Mouse (Mus musculus) mouse trophoblast stem cell (cell line): Measurements from ENCODE around the gene Gm10320.

Source experiments
- in situ Hi-C, 2 experiments: fragments of 300-500 bp; cut with MseI, MboI; formaldehyde crosslinking; loops; 2 replicates in 1 of 2; 3 replicates in 1 of 2; pipeline ENCODE4 v1.15.1; 2025

Gm10320 gene

DNA sequence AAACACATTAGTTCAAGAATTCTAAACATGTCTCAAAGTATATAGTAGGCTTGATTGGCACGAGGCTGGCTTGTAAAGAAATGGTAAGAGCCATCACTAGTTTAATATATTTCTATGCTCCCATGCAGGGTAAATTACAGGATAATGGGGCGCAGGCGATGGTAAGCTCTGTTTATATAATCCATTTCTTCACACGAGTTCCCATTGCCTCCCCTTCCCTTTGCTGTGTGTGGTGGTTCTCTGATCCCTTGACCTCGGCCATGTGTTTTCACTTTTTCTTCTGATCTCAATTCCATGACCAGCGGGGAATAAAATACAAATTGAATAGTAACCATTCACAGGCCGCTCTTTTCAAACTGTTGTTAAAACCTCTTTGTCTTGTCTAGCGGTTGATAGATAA, 11.8 kb upstream of the Gm10320 start:
- in situ Hi-C loops, result no loop called here

GRCm38 (mm10) chr13:98502813-98503341, 11.1 kb upstream of the Gm10320 start:
- in situ Hi-C loops, result no loop called here

- in situ Hi-C loops, result no loop called here
These were observed 10.5 kb upstream of the Gm10320 start for GRCm38 (mm10) chr13:98502236-98502812.

DNA sequence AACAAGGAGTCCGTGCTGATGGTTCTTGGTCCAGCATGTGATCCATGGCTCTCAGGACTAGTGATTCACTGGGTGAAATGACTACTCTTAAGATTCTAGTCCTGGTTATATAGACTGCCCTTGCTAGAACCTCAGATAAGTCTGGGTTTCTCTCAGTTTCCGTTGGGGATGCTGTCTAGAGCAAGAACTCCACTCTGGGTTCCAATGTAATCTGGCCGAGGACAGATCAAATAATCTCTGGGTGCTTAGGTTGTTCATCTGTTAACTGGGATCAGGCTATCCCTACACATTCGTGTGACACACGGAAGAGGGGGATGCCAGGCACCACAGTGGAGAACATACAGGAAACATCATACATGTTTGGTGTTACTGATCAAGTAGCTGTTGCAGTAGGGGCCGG, 9.5 kb upstream of the Gm10320 start:
- in situ Hi-C loops, result no loop called here

DNA sequence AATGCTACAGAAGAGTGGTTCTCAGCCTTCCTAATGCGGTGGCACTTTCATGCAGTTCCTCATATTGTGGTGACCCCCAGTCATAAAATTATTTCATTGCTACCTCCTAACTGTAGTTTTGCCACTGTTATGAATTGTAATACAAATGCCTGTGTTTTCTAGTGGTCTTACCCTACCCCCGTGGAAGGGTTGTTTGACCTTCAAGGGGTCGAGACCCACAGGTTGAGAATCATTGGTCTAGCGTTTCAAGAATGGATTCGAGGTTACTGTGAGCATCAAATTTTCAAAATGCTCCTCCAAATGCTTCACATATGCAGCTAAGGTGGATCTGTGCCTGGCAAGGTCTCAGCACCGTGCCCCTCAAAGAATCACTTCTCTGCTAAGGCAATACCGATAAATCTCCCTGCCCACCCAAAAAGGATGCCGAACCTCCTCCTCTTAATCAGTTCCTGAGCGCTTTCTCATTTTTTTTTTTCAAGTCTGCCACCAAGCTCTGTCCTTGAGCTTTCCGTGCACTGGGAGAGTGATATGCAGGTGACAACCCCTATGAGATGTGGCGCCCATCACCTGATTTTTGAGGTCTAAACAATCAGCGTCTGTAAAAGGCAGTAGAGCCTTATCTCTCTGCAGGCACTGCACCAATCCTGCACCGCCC, 8.8 kb upstream of the Gm10320 start:
- in situ Hi-C loops, result no loop called here

DNA sequence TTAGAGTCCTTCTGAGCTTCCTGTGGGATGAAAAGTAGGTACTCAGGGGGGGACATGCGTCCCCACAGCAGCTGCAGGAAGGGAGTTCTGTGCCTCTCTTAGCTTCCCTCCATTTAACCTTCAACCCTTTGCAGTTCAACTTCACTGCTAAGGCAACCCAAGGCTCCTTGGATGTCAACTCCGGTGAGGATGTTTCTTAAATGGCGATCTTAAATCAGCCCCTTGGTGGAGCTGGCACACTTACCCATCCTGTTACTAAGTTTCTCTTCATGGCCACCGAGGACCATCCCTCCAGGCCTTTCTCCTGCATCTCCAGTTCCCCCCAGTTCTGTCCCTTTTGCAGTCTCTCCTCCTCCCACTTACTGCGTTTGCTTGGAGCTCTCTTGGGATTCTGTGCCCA, 6.8 kb upstream of the Gm10320 start:
- in situ Hi-C loops, result no loop called here

GRCm38 (mm10) chr13:98498080-98498479, 6.3 kb upstream of the Gm10320 start:
- in situ Hi-C loops, result no loop called here

DNA sequence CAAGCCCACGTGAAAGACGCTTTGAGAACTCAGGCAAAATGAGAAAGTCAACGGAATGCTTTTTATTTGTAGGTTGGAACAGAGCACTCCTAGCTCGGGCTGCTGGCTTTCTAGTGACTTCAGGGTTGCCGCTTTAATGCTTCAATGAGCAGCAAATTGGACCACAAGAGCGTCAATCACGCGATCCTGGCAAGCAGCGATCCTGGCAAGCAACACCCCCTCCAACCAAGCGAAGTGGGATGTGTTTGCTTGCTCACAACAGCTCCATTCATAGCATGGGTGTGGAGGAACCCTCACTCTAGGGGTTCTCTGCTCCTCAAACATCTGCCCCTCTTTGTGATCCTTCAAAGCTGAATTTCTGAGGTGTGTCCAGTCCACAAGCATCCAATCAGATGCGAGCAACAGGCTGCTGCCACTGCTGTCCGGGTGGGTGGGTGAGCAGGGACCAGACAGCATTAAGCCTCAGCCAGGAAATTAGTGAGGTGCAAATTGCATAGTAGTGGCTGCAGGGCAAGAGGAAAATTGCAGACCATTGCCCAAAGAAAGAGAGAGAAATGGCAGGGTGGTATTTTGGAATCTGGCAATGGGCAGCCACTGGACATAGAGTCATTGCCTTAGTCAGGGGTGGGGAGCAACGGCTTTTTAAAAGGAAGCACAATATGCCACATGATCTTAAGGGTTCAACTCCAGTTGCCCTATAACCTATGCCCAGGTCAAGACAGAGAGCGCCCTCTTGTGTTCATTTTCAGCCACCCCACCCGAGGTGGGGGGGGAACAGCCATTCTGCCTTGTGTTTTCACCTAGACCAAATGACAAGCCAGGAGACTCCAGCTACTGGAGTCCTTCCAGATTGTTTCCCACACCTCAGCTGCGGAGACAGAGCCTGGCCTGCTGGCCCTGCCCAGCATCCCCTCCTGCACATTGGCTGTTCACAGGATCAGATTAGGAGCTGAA, 5.4 kb upstream of the Gm10320 start:
- in situ Hi-C loops, result no loop called here

DNA sequence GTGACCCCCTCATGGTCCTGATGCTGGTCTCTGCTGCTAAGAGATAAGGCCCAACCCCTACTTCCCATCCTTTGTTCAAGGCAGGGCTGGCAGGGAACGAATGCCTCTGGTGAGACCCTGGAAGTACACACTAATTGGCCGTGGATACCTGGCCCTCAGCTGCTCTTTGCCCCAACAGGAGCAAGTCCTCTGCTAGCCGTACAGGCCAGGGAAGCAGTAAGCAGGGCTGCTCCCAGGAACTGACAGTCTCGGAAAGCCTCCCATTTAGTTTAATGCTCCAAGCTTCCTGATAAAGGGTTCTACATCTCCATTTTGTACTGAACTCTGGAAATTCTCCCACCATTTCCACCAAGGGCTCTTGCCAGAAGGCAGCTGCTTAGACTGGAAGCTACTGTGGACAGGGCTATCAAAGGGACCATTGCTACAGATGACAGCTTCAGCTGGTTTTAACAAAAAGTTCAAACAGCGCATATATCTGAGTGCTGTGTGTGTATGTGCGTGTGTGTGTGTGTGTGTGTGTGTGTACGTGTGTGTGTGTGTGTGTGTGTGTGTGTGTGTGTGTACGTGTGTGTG, 2.8 kb upstream of the Gm10320 start:
- in situ Hi-C loops, result no loop called here

- in situ Hi-C loops, result no loop called here
These were observed 911 bp upstream of the Gm10320 start for GRCm38 (mm10) chr13:98492569-98493255.

DNA sequence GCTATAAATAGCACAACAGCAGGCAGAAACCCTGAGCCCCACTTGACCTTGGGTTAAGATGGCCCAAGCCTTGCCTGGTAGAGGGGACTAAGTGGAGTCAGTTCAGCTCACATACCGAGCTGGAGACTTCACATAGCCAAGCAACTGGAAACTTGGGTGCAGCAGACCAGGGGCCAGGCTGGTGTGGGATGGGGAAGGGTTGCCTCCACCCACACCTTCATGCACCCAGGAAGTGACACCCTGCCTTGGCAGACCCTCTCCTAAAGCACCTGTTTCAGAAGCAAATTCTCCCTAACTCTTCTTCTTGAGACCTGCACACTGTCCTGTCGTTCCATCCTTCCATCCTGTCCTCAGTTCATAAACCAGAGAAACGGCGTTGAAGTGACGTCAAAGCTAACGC, 5.1 kb downstream of the Gm10320 start:
- in situ Hi-C loops, result no loop called here

- in situ Hi-C loops, result no loop called here
These were observed 5.6 kb downstream of the Gm10320 start for GRCm38 (mm10) chr13:98486161-98486560.

- in situ Hi-C loops, result no loop called here
These were observed 6.4 kb downstream of the Gm10320 start for GRCm38 (mm10) chr13:98485440-98485839.

- in situ Hi-C loops, result no loop called here
These were observed 13.8 kb downstream of the Gm10320 start for GRCm38 (mm10) chr13:98477991-98478390.

GRCm38 (mm10) chr13:98476839-98477495, 14.8 kb downstream of the Gm10320 start:
- in situ Hi-C loops, result no loop called here

DNA sequence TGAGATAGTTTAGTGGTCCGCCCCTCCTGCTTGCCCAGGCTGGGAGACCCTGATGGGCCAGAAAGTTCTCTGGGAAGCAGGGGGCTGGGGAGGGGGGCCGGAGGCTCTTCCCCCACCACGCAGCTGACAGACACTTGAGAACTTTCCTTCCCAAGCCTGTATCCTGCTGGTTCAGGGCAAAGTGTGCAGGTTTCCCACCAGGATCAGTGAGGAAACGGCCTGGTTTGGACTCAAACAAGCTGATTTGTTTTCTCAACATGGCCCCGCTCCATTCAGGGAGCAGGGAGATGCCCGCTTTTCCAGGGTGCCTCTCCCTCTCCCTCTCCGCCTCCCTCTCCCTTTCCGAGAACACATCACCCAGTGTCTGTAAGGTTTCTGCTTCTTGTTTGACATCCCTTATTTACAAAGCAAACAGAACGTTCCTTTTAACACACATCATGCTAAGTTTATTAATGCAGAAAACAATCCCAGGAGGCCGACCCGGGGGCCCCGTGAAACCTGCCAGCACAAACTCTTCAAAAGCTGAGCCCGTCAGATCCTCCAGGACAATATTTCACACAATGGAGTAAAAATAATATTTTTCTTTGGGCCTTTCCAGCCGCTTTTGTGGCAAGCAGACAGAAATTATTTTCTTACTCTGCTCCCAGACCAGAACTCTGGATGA, 15.5 kb downstream of the Gm10320 start:
- in situ Hi-C loops, result no loop called here

GRCm38 (mm10) chr13:98475681-98476080, 16.1 kb downstream of the Gm10320 start:
- in situ Hi-C loops, result no loop called here

DNA sequence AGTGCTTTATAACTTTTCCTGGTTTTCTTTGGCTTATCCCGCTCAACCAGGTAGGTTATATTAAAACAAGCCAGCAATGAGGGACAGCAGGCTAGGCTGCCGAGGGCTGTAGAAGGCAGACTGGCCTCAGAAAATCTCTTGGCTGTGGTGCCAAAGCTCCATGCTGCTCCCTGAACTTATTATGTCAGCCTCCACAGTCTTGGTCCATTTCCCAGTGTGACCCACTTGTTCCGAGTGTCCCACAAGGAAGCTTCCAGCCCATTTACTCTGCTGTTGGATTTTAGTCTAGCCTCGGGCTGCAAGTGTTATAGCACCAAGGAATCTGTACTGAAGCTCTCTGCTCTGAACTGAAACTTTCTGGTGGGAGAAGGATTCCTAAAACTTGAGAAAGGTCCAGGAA, 18.8 kb downstream of the Gm10320 start:
- in situ Hi-C loops, result no loop called here

DNA sequence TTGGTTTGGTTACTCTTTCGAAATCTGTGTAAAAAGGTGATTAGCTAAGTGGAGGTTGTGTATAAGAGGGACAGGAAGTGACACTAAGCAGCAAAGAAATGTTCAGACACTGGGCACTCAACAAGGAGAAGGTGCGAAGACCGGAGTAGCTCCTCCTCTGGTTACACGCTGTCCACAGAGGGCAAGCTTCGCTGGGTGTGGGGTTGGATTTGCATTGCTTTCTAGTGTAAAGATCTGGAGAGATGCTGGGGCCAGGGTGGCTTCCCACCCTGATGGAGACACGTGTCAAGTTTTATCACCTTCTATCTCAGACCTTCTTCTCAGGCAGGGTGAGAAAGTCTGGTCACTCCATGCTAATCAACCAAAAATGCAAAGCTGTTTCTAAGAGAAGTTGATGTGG, 20.0 kb downstream of the Gm10320 start:
- in situ Hi-C loops, result no loop called here

- in situ Hi-C loops, result no loop called here
These were observed 21.5 kb downstream of the Gm10320 start for GRCm38 (mm10) chr13:98470321-98470720.
